Comparison of ENCODE assay signal across 16 mouse cellular contexts in the genomic region with DNA sequence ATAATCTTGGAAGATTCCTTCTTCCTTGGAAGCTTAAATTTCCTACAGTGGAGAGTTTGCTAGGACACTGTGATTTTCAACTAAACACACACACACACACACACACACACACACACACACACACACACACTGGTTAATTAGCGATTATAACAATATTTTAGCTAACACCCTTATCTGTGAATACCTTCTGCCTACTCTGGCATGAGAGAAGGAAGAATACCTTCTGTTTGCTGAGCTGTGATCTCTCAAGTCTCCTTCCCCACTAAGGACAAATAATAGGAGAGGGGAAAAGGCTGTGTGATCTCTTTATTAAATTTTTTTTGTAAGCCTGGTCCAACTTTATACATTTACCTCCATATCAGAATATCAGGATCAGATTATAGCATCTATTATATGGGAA.
"Had no signal": no experiment of that assay in that cellular context is flagged by ENCODE, and none has a peak within 500 bp of the region (broad histone marks: within the 10 kb centered on the region; RNA-seq: fewer than 3 reads in every experiment).

No protein-coding gene starts in this region.

- DNase-seq: heart, postnatal 10 days; heart, postnatal 14 days; heart, postnatal 36 days; heart, postnatal 4 days; kidney, adult 11 months; kidney, adult 18-20 months; kidney, adult 2 months; kidney, adult 8-10 months; kidney, adult 9 months; kidney, postnatal 10 days; kidney, postnatal 14 days; kidney, postnatal 25 days; kidney, postnatal 36 days; kidney, postnatal 4 days; layer of hippocampus, adult 9-11 months; layer of hippocampus, postnatal 36 days had no signal
